Mouse (Mus musculus) embryo, embryonic 9.5 days (tissue): ENCODE results near the gene Gm21970.

Source experiments
- DNase-seq: peaks from one replicate; pipeline ENCODE4 v3.0.0-alpha.2; 2017; ENCODE audit errors: extremely low spot score

The Gm21970 gene

GRCm38 (mm10) chr16:91463400-91463799 lies 71.9 kb downstream of the Gm21970 start:
- no peak for DNase-seq

- DNase-seq, result no peak
Measured at GRCm38 (mm10) chr16:91463836-91464400, 72.4 kb downstream of the Gm21970 start.

- DNase-seq, result peak; percentile 99
Measured at GRCm38 (mm10) chr16:91464594-91465504, 73.3 kb downstream of the Gm21970 start.

- DNase-seq, result no peak
Measured at GRCm38 (mm10) chr16:91465505-91466240, 74.2 kb downstream of the Gm21970 start.

- peak; percentile 42 for DNase-seq
Measured at GRCm38 (mm10) chr16:91466566-91466965, 75.0 kb downstream of the Gm21970 start.
